Mouse (Mus musculus) G1E (cell line): ENCODE measurements around the gene Tmem236.

ENCODE experiments used
- CTCF ChIP-seq: IDR thresholded peaks from 2 replicates; pipeline ENCODE4 v1.5.1; 2012; ENCODE audit warnings: low read depth, low read length, inconsistent platforms, mixed read lengths
- GATA1 ChIP-seq: IDR thresholded peaks from 2 replicates; pipeline ENCODE4 v1.6.1; 2012; ENCODE audit warnings: borderline replicate concordance, low read length, inconsistent platforms, mixed read lengths
- POLR2AphosphoS5 ChIP-seq: IDR thresholded peaks from 2 replicates; pipeline ENCODE4 v1.6.1; 2012; ENCODE audit warnings: low read depth, low read length, inconsistent platforms; ENCODE audit not compliant: insufficient replicate concordance
- TAL1 ChIP-seq: conservative IDR thresholded peaks from 2 replicates; pipeline ENCODE4 v1.6.1; 2012; ENCODE audit warnings: low read depth, low read length, inconsistent platforms, mixed read lengths

DNA sequence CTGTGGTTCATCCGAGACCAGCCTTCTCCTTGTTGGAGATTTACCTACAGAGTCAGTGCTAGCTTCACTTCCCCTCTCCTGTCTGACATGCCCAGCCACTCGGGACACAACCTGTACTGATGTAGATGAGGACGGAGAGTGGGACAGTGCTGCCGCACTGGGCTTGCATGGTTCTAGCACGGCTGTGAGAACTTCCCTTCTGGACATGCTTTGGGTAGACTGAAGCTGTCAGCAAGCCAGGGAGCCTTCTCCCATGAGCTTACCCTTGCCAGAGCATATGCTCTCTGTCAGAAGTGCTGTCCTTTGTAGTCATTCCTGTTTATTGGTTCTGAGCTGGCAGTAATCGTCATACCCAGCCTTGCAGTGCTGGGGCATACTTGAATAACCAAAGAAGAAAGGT, 22.5 kb upstream of the Tmem236 start:
- no peak for TF ChIP-seq GATA1
- TF ChIP-seq CTCF = no peak
- TF ChIP-seq POLR2AphosphoS5 = no peak
- no peak for TF ChIP-seq TAL1
